Mouse (Mus musculus): ENCODE measurements around the gene Kcnq5. TPM values are rescaled to one million over a fixed set of nuclear protein-coding genes. Genes with fewer than 3 reads are reported as not detected.
"Not testable (repeated sequence)": the region's sequence is repeated elsewhere in the genome, so short reads cannot be mapped to it uniquely, and the experiment has no call there.

Gene Kcnq5
- polyA plus RNA-seq, 1 experiment from 2014 or later, result 2.6 TPM

DNA sequence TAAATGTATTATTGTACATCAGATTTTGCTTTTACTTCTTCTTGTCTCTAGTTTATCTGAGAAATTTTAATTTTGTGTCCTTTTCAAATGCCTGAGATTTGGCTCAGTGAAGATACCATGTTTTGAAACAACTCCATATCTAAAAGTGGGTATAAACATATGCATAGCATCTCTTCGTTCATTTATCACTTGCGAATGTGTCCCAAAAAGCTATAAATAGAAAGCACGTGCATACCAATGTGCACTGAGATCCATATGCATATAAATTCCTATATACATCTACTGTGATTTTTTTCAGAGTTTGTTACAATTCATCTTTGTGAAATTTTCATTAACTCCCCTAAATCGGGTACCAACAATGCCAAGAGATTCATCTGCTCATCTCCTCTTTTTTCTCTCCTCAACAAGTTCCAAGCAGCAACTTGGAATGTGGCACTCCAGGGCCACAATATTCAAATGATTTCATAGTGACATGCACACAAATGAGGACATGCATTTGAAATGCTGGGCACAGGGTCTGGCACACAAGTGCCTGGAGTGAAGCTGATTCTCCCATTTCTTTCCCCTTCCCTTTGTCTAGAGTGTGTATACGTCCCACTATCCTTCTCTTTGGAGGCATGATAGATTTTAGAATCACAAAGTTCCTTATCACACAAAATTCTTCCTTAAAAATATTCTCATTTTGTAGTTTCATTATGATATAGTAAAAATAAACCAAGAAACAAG lies 157.8 kb downstream of the Kcnq5 start:
- Histone ChIP-seq H3K9me3 (ENCODE audit: control insufficient read depth, low read length) (no peaks in the 10 kb centered on the region), H3K4me2 (replicated peaks) (no peak overlapping the region), H3K27me3 (ENCODE audit: control insufficient read depth, insufficient read depth, low read length) (no peaks in the 10 kb centered on the region), H3K4me1 (replicated peaks; ENCODE audit: control insufficient read depth, insufficient read depth, low read length) (no peaks in the 10 kb centered on the region), H3K4me3 (replicated peaks; ENCODE audit: low read length) (no peak overlapping the region), H3K36me3 (replicated peaks; ENCODE audit: control insufficient read depth, insufficient read depth) (no peaks in the 10 kb centered on the region), H3K27ac (no peak overlapping the region), H3K9ac (no peak overlapping the region)
- ATAC-seq (ENCODE audit: low FRiP score), result no peak
- no peak for DNase-seq (ENCODE audit: low spot score)
- 75% methylated on average over 5 of the region's 5 CpGs for WGBS

GRCm38 (mm10) chr1:21780746-21781145 lies 181.0 kb downstream of the Kcnq5 start:
- Histone ChIP-seq H3K9me3 (ENCODE audit: control insufficient read depth, low read length) (no peaks in the 10 kb centered on the region), H3K27me3 (ENCODE audit: control insufficient read depth, insufficient read depth, low read length) (no peaks in the 10 kb centered on the region), H3K9ac (no peak overlapping the region), H3K27ac (no peak overlapping the region), H3K36me3 (replicated peaks; ENCODE audit: control insufficient read depth, insufficient read depth) (no peaks in the 10 kb centered on the region), H3K4me2 (replicated peaks) (no peak overlapping the region), H3K4me1 (replicated peaks; ENCODE audit: control insufficient read depth, insufficient read depth, low read length) (no peaks in the 10 kb centered on the region), H3K4me3 (replicated peaks; ENCODE audit: low read length) (no peak overlapping the region)
- ATAC-seq (ENCODE audit: low FRiP score) (no peak), DNase-seq (ENCODE audit: low spot score) (no peak)
- WGBS, result 88% methylated on average over 5 of the region's 5 CpGs

GRCm38 (mm10) chr1:21777560-21777959 lies 184.2 kb downstream of the Kcnq5 start:
- no peak for ATAC-seq (ENCODE audit: low FRiP score)
- no peaks in the 10 kb centered on the region for H3K9me3 ChIP-seq (ENCODE audit: control insufficient read depth, low read length)
- H3K9ac ChIP-seq, result no peak overlapping the region

GRCm38 (mm10) chr1:21773931-21774330 lies 187.8 kb downstream of the Kcnq5 start:
- Histone ChIP-seq H3K4me2 (replicated peaks) (no peak overlapping the region), H3K36me3 (replicated peaks; ENCODE audit: control insufficient read depth, insufficient read depth) (no peaks in the 10 kb centered on the region), H3K9ac (no peak overlapping the region), H3K27ac (no peak overlapping the region), H3K9me3 (ENCODE audit: control insufficient read depth, low read length) (no peaks in the 10 kb centered on the region), H3K4me3 (replicated peaks; ENCODE audit: low read length) (no peak overlapping the region), H3K27me3 (ENCODE audit: control insufficient read depth, insufficient read depth, low read length) (no peaks in the 10 kb centered on the region), H3K4me1 (replicated peaks; ENCODE audit: control insufficient read depth, insufficient read depth, low read length) (no peaks in the 10 kb centered on the region)
- no peak for ATAC-seq (ENCODE audit: low FRiP score)
- no peak for DNase-seq (ENCODE audit: low spot score)
- WGBS, result 85% methylated on average over 5 of the region's 5 CpGs

More at GRCm38 (mm10) chr1:21777560-21777959, 184.2 kb downstream of the Kcnq5 start:
- H3K27ac ChIP-seq, result no peak overlapping the region
- no peaks in the 10 kb centered on the region for H3K36me3 ChIP-seq (replicated peaks; ENCODE audit: control insufficient read depth, insufficient read depth)
- H3K4me1 ChIP-seq (replicated peaks; ENCODE audit: control insufficient read depth, insufficient read depth, low read length), result no peaks in the 10 kb centered on the region
- no peak overlapping the region for H3K4me2 ChIP-seq (replicated peaks)
- H3K4me3 ChIP-seq (replicated peaks; ENCODE audit: low read length), result no peak overlapping the region
- DNase-seq (ENCODE audit: low spot score), result no peak
- 91% methylated on average over 5 of the region's 5 CpGs for WGBS
- H3K27me3 ChIP-seq (ENCODE audit: control insufficient read depth, insufficient read depth, low read length), result no peaks in the 10 kb centered on the region

GRCm38 (mm10) chr1:21770494-21770893 lies 191.2 kb downstream of the Kcnq5 start:
- H3K27me3 ChIP-seq (ENCODE audit: control insufficient read depth, insufficient read depth, low read length), result no peaks in the 10 kb centered on the region
- no peaks in the 10 kb centered on the region for H3K4me1 ChIP-seq (replicated peaks; ENCODE audit: control insufficient read depth, insufficient read depth, low read length)
- H3K4me3 ChIP-seq (replicated peaks; ENCODE audit: low read length), result no peak overlapping the region
- ATAC-seq (ENCODE audit: low FRiP score) (no peak), DNase-seq (ENCODE audit: low spot score) (no peak)
- H3K27ac ChIP-seq, result no peak overlapping the region
- no peaks in the 10 kb centered on the region for H3K36me3 ChIP-seq (replicated peaks; ENCODE audit: control insufficient read depth, insufficient read depth)
- no peak overlapping the region for H3K9ac ChIP-seq
- no peak overlapping the region for H3K4me2 ChIP-seq (replicated peaks)
- WGBS, result 81% methylated on average over 1 of the region's 1 CpGs
- H3K9me3 ChIP-seq (ENCODE audit: control insufficient read depth, low read length), result no peaks in the 10 kb centered on the region

DNA sequence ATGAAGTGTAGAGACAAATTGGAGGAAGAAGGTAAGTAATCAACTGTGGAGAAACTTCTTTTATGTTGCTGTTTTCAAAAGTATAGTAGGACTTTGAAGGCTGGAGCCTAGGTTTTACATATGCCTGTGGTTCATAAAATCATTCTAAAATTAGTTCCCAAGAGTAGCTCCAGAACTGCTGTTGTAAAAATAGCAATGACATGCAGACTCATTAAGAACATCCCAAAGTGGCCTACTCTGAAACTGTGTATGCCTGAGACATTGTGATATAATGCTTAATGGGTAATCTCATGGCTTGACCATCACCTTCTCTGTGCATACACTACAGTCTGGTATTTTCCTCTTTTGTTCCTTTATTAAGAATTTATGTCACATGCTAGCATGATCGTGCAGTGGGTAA lies 212.4 kb downstream of the Kcnq5 start:
- Histone ChIP-seq H3K9me3 (ENCODE audit: control insufficient read depth, low read length) (no peaks in the 10 kb centered on the region), H3K27me3 (ENCODE audit: control insufficient read depth, insufficient read depth, low read length) (no peaks in the 10 kb centered on the region), H3K9ac (no peak overlapping the region), H3K4me2 (replicated peaks) (no peak overlapping the region), H3K4me1 (replicated peaks; ENCODE audit: control insufficient read depth, insufficient read depth, low read length) (no peaks in the 10 kb centered on the region), H3K36me3 (replicated peaks; ENCODE audit: control insufficient read depth, insufficient read depth) (no peaks in the 10 kb centered on the region), H3K27ac (no peak overlapping the region), H3K4me3 (replicated peaks; ENCODE audit: low read length) (no peak overlapping the region)
- WGBS, result 88% methylated on average over 1 of the region's 1 CpGs
- DNase-seq (ENCODE audit: low spot score), result no peak
- ATAC-seq (ENCODE audit: low FRiP score), result no peak

GRCm38 (mm10) chr1:21729131-21729530 lies 232.6 kb downstream of the Kcnq5 start:
- H3K9ac ChIP-seq, result no peak overlapping the region
- H3K27ac ChIP-seq, result no peak overlapping the region
- ATAC-seq (ENCODE audit: low FRiP score), result no peak
- no peaks in the 10 kb centered on the region for H3K36me3 ChIP-seq (replicated peaks; ENCODE audit: control insufficient read depth, insufficient read depth)
- no peak for DNase-seq (ENCODE audit: low spot score)
- no peak overlapping the region for H3K4me3 ChIP-seq (replicated peaks; ENCODE audit: low read length)
- no peak overlapping the region for H3K4me2 ChIP-seq (replicated peaks)
- H3K27me3 ChIP-seq (ENCODE audit: control insufficient read depth, insufficient read depth, low read length), result no peaks in the 10 kb centered on the region
- H3K9me3 ChIP-seq (ENCODE audit: control insufficient read depth, low read length), result no peaks in the 10 kb centered on the region
- 84% methylated on average over 1 of the region's 1 CpGs for WGBS
- H3K4me1 ChIP-seq (replicated peaks; ENCODE audit: control insufficient read depth, insufficient read depth, low read length), result no peaks in the 10 kb centered on the region

DNA sequence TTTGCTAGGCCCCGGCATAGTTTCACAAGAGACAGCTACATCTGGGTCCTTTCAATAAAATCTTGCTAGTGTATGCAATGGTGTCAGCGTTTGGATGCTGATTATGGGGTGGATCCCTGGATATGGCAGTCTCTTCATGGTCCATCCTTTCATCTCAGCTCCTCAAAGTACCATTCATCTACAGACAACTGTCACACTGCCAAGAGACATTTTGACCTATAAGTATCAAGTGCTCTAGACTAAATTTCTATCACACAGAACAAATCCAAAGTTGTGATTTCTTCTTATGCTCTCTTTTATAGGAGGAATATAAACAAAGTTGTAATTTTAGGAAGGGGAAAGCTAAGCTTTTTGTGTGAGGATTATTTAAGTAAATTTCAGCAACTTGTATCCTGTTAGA lies 238.5 kb downstream of the Kcnq5 start:
- not testable (repeated sequence) for H3K4me2 ChIP-seq (replicated peaks); H3K9ac ChIP-seq; DNase-seq (ENCODE audit: low spot score); ATAC-seq (ENCODE audit: low FRiP score); H3K9me3 ChIP-seq (ENCODE audit: control insufficient read depth, low read length); H3K4me3 ChIP-seq (replicated peaks; ENCODE audit: low read length); H3K36me3 ChIP-seq (replicated peaks; ENCODE audit: control insufficient read depth, insufficient read depth); H3K27me3 ChIP-seq (ENCODE audit: control insufficient read depth, insufficient read depth, low read length); H3K27ac ChIP-seq; H3K4me1 ChIP-seq (replicated peaks; ENCODE audit: control insufficient read depth, insufficient read depth, low read length)
- WGBS, result 85% methylated on average over 2 of the region's 2 CpGs

GRCm38 (mm10) chr1:21721246-21721645 lies 240.5 kb downstream of the Kcnq5 start:
- DNase-seq (ENCODE audit: low spot score) (no peak), ATAC-seq (ENCODE audit: low FRiP score) (no peak)
- Histone ChIP-seq H3K4me2 (replicated peaks) (no peak overlapping the region), H3K9ac (no peak overlapping the region), H3K9me3 (ENCODE audit: control insufficient read depth, low read length) (no peaks in the 10 kb centered on the region), H3K4me3 (replicated peaks; ENCODE audit: low read length) (no peak overlapping the region), H3K27ac (no peak overlapping the region), H3K4me1 (replicated peaks; ENCODE audit: control insufficient read depth, insufficient read depth, low read length) (no peaks in the 10 kb centered on the region), H3K36me3 (replicated peaks; ENCODE audit: control insufficient read depth, insufficient read depth) (no peaks in the 10 kb centered on the region), H3K27me3 (ENCODE audit: control insufficient read depth, insufficient read depth, low read length) (no peaks in the 10 kb centered on the region)

DNA sequence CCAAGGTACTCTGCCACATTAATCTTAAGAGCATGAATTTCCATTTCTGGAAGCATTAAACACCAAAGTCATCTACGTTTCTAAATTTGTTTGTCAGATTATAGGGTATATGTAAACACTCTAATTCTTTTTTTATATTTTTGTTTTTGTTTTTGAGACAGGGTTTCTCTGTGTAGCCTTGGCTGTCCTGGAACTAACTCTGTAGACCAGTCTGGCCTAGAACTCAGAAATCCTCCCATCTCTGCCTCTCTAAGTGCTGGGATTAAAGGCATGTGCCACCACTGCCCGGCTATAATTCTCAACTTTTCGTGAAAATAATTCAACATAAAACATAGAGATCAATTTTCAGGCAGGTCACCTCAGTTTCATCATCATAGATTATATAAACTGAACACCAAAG lies 246.9 kb downstream of the Kcnq5 start:
- DNase-seq (ENCODE audit: low spot score) (no peak), ATAC-seq (ENCODE audit: low FRiP score) (no peak)
- Histone ChIP-seq H3K9me3 (ENCODE audit: control insufficient read depth, low read length) (no peaks in the 10 kb centered on the region), H3K9ac (no peak overlapping the region), H3K36me3 (replicated peaks; ENCODE audit: control insufficient read depth, insufficient read depth) (no peaks in the 10 kb centered on the region), H3K4me1 (replicated peaks; ENCODE audit: control insufficient read depth, insufficient read depth, low read length) (no peaks in the 10 kb centered on the region), H3K4me3 (replicated peaks; ENCODE audit: low read length) (no peak overlapping the region), H3K4me2 (replicated peaks) (no peak overlapping the region), H3K27ac (no peak overlapping the region), H3K27me3 (ENCODE audit: control insufficient read depth, insufficient read depth, low read length) (no peaks in the 10 kb centered on the region)
- 88% methylated on average over 3 of the region's 3 CpGs for WGBS

Data from hindbrain, embryonic 14.5 days (tissue).